Mouse (Mus musculus): ENCODE measurements around the gene Acad9. TPM values are rescaled to one million over a fixed set of nuclear protein-coding genes. Genes with fewer than 3 reads are reported as not detected.

Gene Acad9
- total RNA-seq (2023): 10 to 100 TPM; 35.9 to 43.1 TPM

GRCm38 (mm10) chr3:36065843-36066651 lies at the start of gene Acad9:
Gene Acad9 (plus strand): TSS chr3:36065979.

GRCm38 (mm10) chr3:36053447-36053846 lies 12.3 kb upstream of the Acad9 start, which contains the start of gene Ccdc144b:
Gene Ccdc144b (minus strand): TSS chr3:36053547.

Other genes with a start within 250 kb of the Acad9 start
- gene Dcun1d1, start 128.5 kb upstream of the Acad9 start, total RNA-seq (2023): 10 to 100 TPM; 79.6 to 79.8 TPM
- gene Mccc1, start 65.3 kb upstream of the Acad9 start, total RNA-seq (2023): 10 to 100 TPM; 25.9 to 32.1 TPM
- gene Ccdc144b, start 12.4 kb upstream of the Acad9 start, total RNA-seq (2023): not detected
- gene D3Ertd254e, start 85.0 kb downstream of the Acad9 start, total RNA-seq (2023): 10 to 100 TPM in 1 of 2 experiments, 1 to 10 TPM in 1; 8.1 to 11.9 TPM
- gene Qrfpr, start 156.3 kb downstream of the Acad9 start, total RNA-seq (2023): not detected

All from T-cell, adult 66 days (primary cell).